Mouse (Mus musculus): ENCODE results near the gene Kcnab2. TPM values are rescaled to one million over a fixed set of nuclear protein-coding genes. Genes with fewer than 3 reads are reported as not detected.

Kcnab2 gene
- polyA plus RNA-seq, 1 experiment from 2014 or later = 5.3 TPM

DNA sequence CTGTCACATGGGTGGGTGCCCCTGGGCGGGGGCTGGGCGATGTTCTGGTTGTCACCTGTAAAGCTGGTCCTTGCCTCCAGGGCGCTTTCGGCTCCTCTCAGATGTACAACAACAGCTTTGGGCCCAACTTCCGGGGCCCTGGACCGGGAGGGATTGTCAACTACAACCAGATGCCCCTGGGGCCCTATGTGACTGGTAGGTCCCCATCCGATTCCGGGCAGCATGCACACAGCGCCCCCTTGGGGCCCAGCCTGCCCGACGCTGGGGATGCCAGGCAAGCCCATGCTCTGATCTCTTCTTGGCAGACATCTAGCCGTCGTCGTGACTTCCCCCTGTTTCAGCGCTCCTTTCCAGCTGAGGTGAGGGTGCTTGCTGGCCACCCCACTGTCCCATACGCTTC is 92.0 kb downstream of the Kcnab2 start:
- H3K9me3 ChIP-seq (ENCODE audit: control insufficient read depth, low read length) = no peaks in the 10 kb centered on the region
- 60% methylated on average over 16 of the region's 16 CpGs for WGBS

DNA sequence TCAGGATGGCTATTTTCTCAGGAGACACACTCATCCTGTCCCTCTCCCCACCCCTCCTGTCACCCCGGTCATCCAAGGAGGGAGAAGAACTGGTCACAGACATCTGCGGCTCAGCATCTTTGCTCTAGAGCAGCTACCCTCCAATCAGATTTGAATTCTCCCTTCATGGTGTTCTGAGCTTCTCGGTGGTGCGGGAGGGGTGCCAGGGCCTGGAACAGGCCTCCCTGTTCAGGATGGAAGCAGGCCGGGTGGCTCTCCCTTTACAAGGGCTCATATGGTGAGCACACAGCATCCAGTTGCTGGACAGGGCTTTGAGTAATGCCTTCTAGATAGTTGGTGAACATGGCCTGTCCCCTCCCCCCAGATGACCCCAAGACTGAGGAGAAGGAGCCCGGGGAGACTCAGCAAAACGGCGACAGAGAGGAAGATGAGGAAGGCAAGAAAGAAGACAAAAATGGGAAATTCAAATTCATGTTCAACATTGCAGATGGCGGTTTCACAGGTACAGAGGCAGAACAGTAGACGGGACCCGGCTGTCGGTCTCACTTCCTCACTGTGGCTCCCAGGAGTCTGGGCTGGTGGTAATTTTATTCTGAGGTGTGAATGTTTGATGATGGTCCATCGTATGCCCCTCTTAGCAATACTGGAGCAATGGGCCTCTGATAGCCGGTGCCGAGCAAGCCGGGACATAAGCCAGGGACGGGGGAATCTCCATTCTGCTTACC is 95.0 kb downstream of the Kcnab2 start:
- ATAC-seq (ENCODE audit: low FRiP score, low TSS enrichment) = no peak
- 82% methylated on average over 17 of the region's 17 CpGs for WGBS
- Histone ChIP-seq H3K4me3 (ENCODE audit: low read length) (no peak overlapping the region), H3K9me3 (ENCODE audit: control insufficient read depth, low read length) (no peaks in the 10 kb centered on the region), H3K27me3 (ENCODE audit: control insufficient read depth, insufficient read depth, low read length) (no peaks in the 10 kb centered on the region), H3K4me1 (ENCODE audit: control insufficient read depth, insufficient read depth, low read length) (no peaks in the 10 kb centered on the region), H3K27ac (ENCODE audit: low read depth, low read length) (no peak overlapping the region), H3K9ac (ENCODE audit: low read depth, low read length) (no peak overlapping the region), H3K36me3 (ENCODE audit: control insufficient read depth, insufficient read depth, low read length) (no peaks in the 10 kb centered on the region), H3K4me2 (replicated peaks; ENCODE audit: low read depth, low read length) (no peak overlapping the region)

More for the DNA sequence above, 92.0 kb downstream of the Kcnab2 start:
- Histone ChIP-seq H3K4me1 (ENCODE audit: control insufficient read depth, insufficient read depth, low read length) (no peaks in the 10 kb centered on the region), H3K27ac (ENCODE audit: low read depth, low read length) (no peak overlapping the region), H3K4me3 (ENCODE audit: low read length) (no peak overlapping the region), H3K9ac (ENCODE audit: low read depth, low read length) (no peak overlapping the region), H3K27me3 (ENCODE audit: control insufficient read depth, insufficient read depth, low read length) (no peaks in the 10 kb centered on the region), H3K36me3 (ENCODE audit: control insufficient read depth, insufficient read depth, low read length) (no peaks in the 10 kb centered on the region), H3K4me2 (replicated peaks; ENCODE audit: low read depth, low read length) (no peak overlapping the region)
- no peak for ATAC-seq (ENCODE audit: low FRiP score, low TSS enrichment)

- H3K9ac ChIP-seq (ENCODE audit: low read depth, low read length) = no peak overlapping the region
- H3K4me2 ChIP-seq (replicated peaks; ENCODE audit: low read depth, low read length) = no peak overlapping the region
- H3K4me1 ChIP-seq (ENCODE audit: control insufficient read depth, insufficient read depth, low read length) = peaks cover 9% of the 10 kb centered on the region; the same call in 1 of the 2 replicates
- H3K27me3 ChIP-seq (ENCODE audit: control insufficient read depth, insufficient read depth, low read length) = peaks cover 7% of the 10 kb centered on the region
- no peak overlapping the region for H3K4me3 ChIP-seq (ENCODE audit: low read length)
- H3K27ac ChIP-seq (ENCODE audit: low read depth, low read length) = no peak overlapping the region
- WGBS = 77% methylated on average over 7 of the region's 7 CpGs
- no peak for ATAC-seq (ENCODE audit: low FRiP score, low TSS enrichment)
- no peaks in the 10 kb centered on the region for H3K9me3 ChIP-seq (ENCODE audit: control insufficient read depth, low read length)
- no peaks in the 10 kb centered on the region for H3K36me3 ChIP-seq (ENCODE audit: control insufficient read depth, insufficient read depth, low read length)
These were observed 112.4 kb downstream of the Kcnab2 start for GRCm38 (mm10) chr4:152365228-152365627.

DNA sequence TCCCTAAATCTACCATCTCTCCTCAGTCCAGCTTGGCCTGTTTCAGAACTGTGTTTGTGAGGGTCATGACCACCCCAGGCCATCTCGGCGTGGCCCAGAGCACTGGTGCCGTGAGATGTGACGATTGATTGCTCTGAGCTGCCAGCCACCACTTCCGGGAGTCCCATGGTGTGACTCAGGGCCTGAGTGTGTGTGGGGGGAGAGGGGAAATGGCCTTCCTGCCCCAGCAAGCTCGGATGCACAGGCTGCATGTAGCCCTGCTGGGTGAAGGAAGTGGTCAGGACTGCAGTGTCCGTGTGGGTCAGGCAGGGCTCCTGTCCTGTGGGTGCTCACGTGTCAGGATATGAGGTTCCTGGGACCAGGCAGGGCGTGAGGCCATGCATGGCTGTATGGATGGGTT is 115.5 kb downstream of the Kcnab2 start:
- peaks cover 9% of the 10 kb centered on the region; the same call in 1 of the 2 replicates for H3K4me1 ChIP-seq (ENCODE audit: control insufficient read depth, insufficient read depth, low read length)
- no peak for ATAC-seq (ENCODE audit: low FRiP score, low TSS enrichment)
- peaks cover 15% of the 10 kb centered on the region for H3K27me3 ChIP-seq (ENCODE audit: control insufficient read depth, insufficient read depth, low read length)
- no peak overlapping the region for H3K27ac ChIP-seq (ENCODE audit: low read depth, low read length)
- H3K9ac ChIP-seq (ENCODE audit: low read depth, low read length) = no peak overlapping the region
- no peak overlapping the region for H3K4me3 ChIP-seq (ENCODE audit: low read length)
- 25% methylated on average over 9 of the region's 9 CpGs for WGBS
- H3K9me3 ChIP-seq (ENCODE audit: control insufficient read depth, low read length) = no peaks in the 10 kb centered on the region
- H3K4me2 ChIP-seq (replicated peaks; ENCODE audit: low read depth, low read length) = no peak overlapping the region
- no peaks in the 10 kb centered on the region for H3K36me3 ChIP-seq (ENCODE audit: control insufficient read depth, insufficient read depth, low read length)

GRCm38 (mm10) chr4:152360855-152361254 is 116.8 kb downstream of the Kcnab2 start:
- WGBS = 1% methylated on average over 19 of the region's 24 CpGs
- Histone ChIP-seq H3K27ac (ENCODE audit: low read depth, low read length) (no peak overlapping the region), H3K36me3 (ENCODE audit: control insufficient read depth, insufficient read depth, low read length) (no peaks in the 10 kb centered on the region), H3K9ac (ENCODE audit: low read depth, low read length) (no peak overlapping the region), H3K4me1 (ENCODE audit: control insufficient read depth, insufficient read depth, low read length) (peaks cover 9% of the 10 kb centered on the region; the same call in 1 of the 2 replicates), H3K27me3 (ENCODE audit: control insufficient read depth, insufficient read depth, low read length) (peaks cover 15% of the 10 kb centered on the region), H3K4me2 (replicated peaks; ENCODE audit: low read depth, low read length) (peak overlapping the region; percentile 41), H3K9me3 (ENCODE audit: control insufficient read depth, low read length) (no peaks in the 10 kb centered on the region), H3K4me3 (ENCODE audit: low read length) (peak overlapping the region; percentile 13)
- ATAC-seq (ENCODE audit: low FRiP score, low TSS enrichment) = peak; percentile 76

- Histone ChIP-seq H3K4me3 (ENCODE audit: low read length) (no peak overlapping the region), H3K27ac (ENCODE audit: low read depth, low read length) (no peak overlapping the region), H3K4me2 (replicated peaks; ENCODE audit: low read depth, low read length) (no peak overlapping the region), H3K9ac (ENCODE audit: low read depth, low read length) (no peak overlapping the region), H3K9me3 (ENCODE audit: control insufficient read depth, low read length) (no peaks in the 10 kb centered on the region), H3K36me3 (ENCODE audit: control insufficient read depth, insufficient read depth, low read length) (no peaks in the 10 kb centered on the region), H3K4me1 (ENCODE audit: control insufficient read depth, insufficient read depth, low read length) (peaks cover 9% of the 10 kb centered on the region; the same call in 1 of the 2 replicates), H3K27me3 (ENCODE audit: control insufficient read depth, insufficient read depth, low read length) (peaks cover 15% of the 10 kb centered on the region)
- 13% methylated on average over 11 of the region's 11 CpGs for whole genome bisulfite sequencing
- no peak for ATAC-seq (ENCODE audit: low FRiP score, low TSS enrichment)
These were observed 118.0 kb downstream of the Kcnab2 start for GRCm38 (mm10) chr4:152359700-152360099.

DNA sequence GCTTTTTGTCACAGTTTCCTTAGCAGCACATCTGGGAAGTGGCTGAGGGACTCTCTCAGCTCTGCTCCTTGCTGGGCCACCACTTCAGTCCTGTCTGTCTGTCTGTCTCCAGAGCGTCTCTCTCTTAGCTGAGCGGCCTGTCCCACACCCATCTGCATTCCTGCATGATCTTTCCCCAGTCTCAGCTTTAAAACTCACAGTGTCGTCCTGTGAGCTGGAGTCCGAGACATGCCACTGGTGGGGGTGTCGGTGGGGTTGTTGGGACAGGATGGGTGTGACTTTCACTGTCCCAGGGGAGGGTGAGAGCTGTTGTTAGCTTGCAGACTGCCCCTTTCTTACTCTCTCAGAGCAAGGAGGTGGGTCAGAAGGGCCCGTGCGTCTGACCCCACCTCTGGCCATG is 122.0 kb downstream of the Kcnab2 start:
- Histone ChIP-seq H3K36me3 (ENCODE audit: control insufficient read depth, insufficient read depth, low read length) (no peaks in the 10 kb centered on the region), H3K9me3 (ENCODE audit: control insufficient read depth, low read length) (no peaks in the 10 kb centered on the region), H3K27me3 (ENCODE audit: control insufficient read depth, insufficient read depth, low read length) (peaks cover 17% of the 10 kb centered on the region), H3K9ac (ENCODE audit: low read depth, low read length) (no peak overlapping the region), H3K27ac (ENCODE audit: low read depth, low read length) (no peak overlapping the region), H3K4me3 (ENCODE audit: low read length) (no peak overlapping the region), H3K4me1 (ENCODE audit: control insufficient read depth, insufficient read depth, low read length) (peaks cover 3% of the 10 kb centered on the region; the same call in 1 of the 2 replicates), H3K4me2 (replicated peaks; ENCODE audit: low read depth, low read length) (no peak overlapping the region)
- 79% methylated on average over 7 of the region's 7 CpGs for WGBS
- ATAC-seq (ENCODE audit: low FRiP score, low TSS enrichment) = no peak

DNA sequence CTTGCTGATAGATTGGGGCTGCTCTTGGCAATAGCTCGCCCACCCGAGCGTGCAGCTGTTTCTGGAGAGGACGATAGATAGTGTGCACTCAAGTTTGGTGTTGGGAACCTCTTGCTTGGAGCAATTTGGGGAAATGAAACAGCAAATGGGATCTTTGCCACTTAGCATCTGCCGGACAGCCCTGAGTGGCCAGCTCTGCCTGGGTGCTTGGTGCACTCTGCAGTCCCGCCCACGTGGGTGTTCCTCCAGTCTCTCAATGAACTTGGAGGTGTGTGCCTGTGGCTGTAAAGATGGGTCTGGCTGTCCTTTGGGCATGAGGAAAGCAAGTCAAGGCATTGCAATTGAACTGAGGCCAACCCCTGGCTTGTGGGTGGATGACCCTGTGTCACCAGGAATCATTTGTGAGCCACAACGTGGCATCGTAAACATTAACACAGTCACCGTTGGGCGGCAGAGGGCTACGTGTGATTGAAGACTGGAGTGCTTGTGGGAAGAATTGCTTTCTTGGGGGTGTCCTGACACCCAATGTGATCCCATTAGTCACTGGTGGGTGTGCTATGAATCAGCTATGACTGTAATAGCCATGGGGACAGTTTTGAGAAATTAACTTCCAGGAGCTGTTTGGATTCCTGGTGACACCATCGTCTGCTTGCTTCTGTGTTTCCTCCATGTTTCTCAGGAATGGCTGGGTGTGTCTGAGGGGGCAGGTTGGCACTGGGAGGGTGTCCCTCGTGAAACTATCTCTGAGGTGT is 123.6 kb downstream of the Kcnab2 start:
- peaks cover 4% of the 10 kb centered on the region; the same call in 1 of the 2 replicates for H3K4me1 ChIP-seq (ENCODE audit: control insufficient read depth, insufficient read depth, low read length)
- WGBS = 61% methylated on average over 14 of the region's 14 CpGs
- no peak overlapping the region for H3K4me3 ChIP-seq (ENCODE audit: low read length)

More for the DNA sequence above, 123.6 kb downstream of the Kcnab2 start:
- ATAC-seq (ENCODE audit: low FRiP score, low TSS enrichment) = no peak
- peaks cover 11% of the 10 kb centered on the region for H3K27me3 ChIP-seq (ENCODE audit: control insufficient read depth, insufficient read depth, low read length)
- H3K4me2 ChIP-seq (replicated peaks; ENCODE audit: low read depth, low read length) = no peak overlapping the region
- H3K36me3 ChIP-seq (ENCODE audit: control insufficient read depth, insufficient read depth, low read length) = no peaks in the 10 kb centered on the region
- no peaks in the 10 kb centered on the region for H3K9me3 ChIP-seq (ENCODE audit: control insufficient read depth, low read length)
- H3K9ac ChIP-seq (ENCODE audit: low read depth, low read length) = no peak overlapping the region
- no peak overlapping the region for H3K27ac ChIP-seq (ENCODE audit: low read depth, low read length)

All from kidney, embryonic 14.5 days (tissue).